Mouse (Mus musculus) urinary bladder, postnatal 25 days (tissue): ENCODE results near the gene Gart.

Source experiments
- DNase-seq: peaks from one replicate; pipeline ENCODE4 v3.0.0; 2022; ENCODE audit warnings: low spot score

Gene Gart

GRCm38 (mm10) chr16:91609501-91610245 is 37.1 kb downstream of the Gart start:
- no peak for DNase-seq

GRCm38 (mm10) chr16:91606958-91607357 is 39.8 kb downstream of the Gart start:
- no peak for DNase-seq

- no peak for DNase-seq
Observed at GRCm38 (mm10) chr16:91605156-91605555, 41.6 kb downstream of the Gart start.

- no peak for DNase-seq
Observed at GRCm38 (mm10) chr16:91601693-91602092, 45.1 kb downstream of the Gart start.

- no peak for DNase-seq
Observed at GRCm38 (mm10) chr16:91601081-91601480, 45.7 kb downstream of the Gart start.

- no peak for DNase-seq
Observed at GRCm38 (mm10) chr16:91599242-91599641, 47.5 kb downstream of the Gart start.

- peak; percentile 98 for DNase-seq
Observed at GRCm38 (mm10) chr16:91597672-91598010, 49.1 kb downstream of the Gart start, which contains the start of gene Tmem50b. Gene Tmem50b, minus strand, starts transcription at chr16:91597800.

- DNase-seq = peak; percentile 16
Observed at GRCm38 (mm10) chr16:91596779-91597671, 49.7 kb downstream of the Gart start.

GRCm38 (mm10) chr16:91596397-91596778 is 50.4 kb downstream of the Gart start:
- no peak for DNase-seq

GRCm38 (mm10) chr16:91595076-91595475 is 51.7 kb downstream of the Gart start:
- DNase-seq = no peak

GRCm38 (mm10) chr16:91593262-91593661 is 53.5 kb downstream of the Gart start:
- DNase-seq = no peak

GRCm38 (mm10) chr16:91592162-91592561 is 54.6 kb downstream of the Gart start:
- no peak for DNase-seq

GRCm38 (mm10) chr16:91588703-91589102 is 58.0 kb downstream of the Gart start:
- no peak for DNase-seq

GRCm38 (mm10) chr16:91587730-91588453 is 58.9 kb downstream of the Gart start:
- no peak for DNase-seq

- no peak for DNase-seq
Observed at GRCm38 (mm10) chr16:91586244-91586643, 60.5 kb downstream of the Gart start.

GRCm38 (mm10) chr16:91585617-91586016 is 61.1 kb downstream of the Gart start:
- DNase-seq = no peak

- DNase-seq = no peak
Observed at GRCm38 (mm10) chr16:91582307-91582706, 64.4 kb downstream of the Gart start.

GRCm38 (mm10) chr16:91578980-91579720 is 67.6 kb downstream of the Gart start:
- no peak for DNase-seq

GRCm38 (mm10) chr16:91575151-91575550 is 71.6 kb downstream of the Gart start:
- DNase-seq = no peak
